Mouse (Mus musculus) heart, embryonic 11.5 days (tissue): ENCODE data around the gene Acer3. TPM values are rescaled to one million over a fixed set of nuclear protein-coding genes. Genes with fewer than 3 reads are reported as not detected.

Source experiments
- ATAC-seq: fragments of 200-750 bp; cut with Nextera tagmentation; replicated peaks from 2 replicates; pipeline ENCODE4 v1.8.0; 2017; ENCODE audit warnings: moderate library complexity; ENCODE audit not compliant: insufficient number of reproducible peaks, low FRiP score, low TSS enrichment
- H3K27ac ChIP-seq: fragments of 300-500 bp; sonication (generic); 2 replicates; pipeline ENCODE4 v1.5.1; 2014; ENCODE audit warnings: mild to moderate bottlenecking, low read depth, low read length
- H3K27me3 ChIP-seq: fragments of 300-500 bp; sonication (generic); 2 replicates; pipeline ENCODE4 v1.6.1; 2014; ENCODE audit warnings: mild to moderate bottlenecking, low read length, mixed read lengths; ENCODE audit not compliant: control insufficient read depth, insufficient read depth
- H3K36me3 ChIP-seq: fragments of 300-500 bp; sonication (generic); 2 replicates; pipeline ENCODE4 v1.6.1; 2014; ENCODE audit warnings: mild to moderate bottlenecking, low read length, moderate library complexity, mixed read lengths; ENCODE audit not compliant: control insufficient read depth, insufficient read depth
- H3K4me1 ChIP-seq: fragments of 300-500 bp; sonication (generic); 2 replicates; pipeline ENCODE4 v1.6.1; 2014; ENCODE audit warnings: low read length; ENCODE audit not compliant: control insufficient read depth, insufficient read depth
- H3K4me2 ChIP-seq: fragments of 300-500 bp; sonication (generic); 2 replicates; pipeline ENCODE4 v1.6.1; 2014; ENCODE audit warnings: mild to moderate bottlenecking, moderate library complexity
- H3K4me3 ChIP-seq: fragments of 300-500 bp; sonication (generic); 2 replicates; pipeline ENCODE4 v1.5.1; 2014; ENCODE audit warnings: low read depth, low read length
- H3K9ac ChIP-seq: fragments of 300-500 bp; sonication (generic); 2 replicates; pipeline ENCODE4 v1.6.1; 2014; ENCODE audit warnings: mild to moderate bottlenecking, low read depth, low read length, moderate library complexity
- H3K9me3 ChIP-seq: fragments of 300-500 bp; sonication (generic); replicated peaks from 2 replicates; pipeline ENCODE4 v1.6.1; 2016; ENCODE audit warnings: low read length; ENCODE audit not compliant: control insufficient read depth
- WGBS: fragments of 180-500 bp; shearing (Covaris S2); extraction: QIAGEN DNeasy Blood & Tissue Kit; methylation state at CpG from one replicate; pipeline ENCODE4 v1.1.7; 2014; ENCODE audit not compliant: insufficient replicate concordance; 5-methylcytosine and 5-hydroxymethylcytosine counted together
- polyA plus RNA-seq: library from polyadenylated mRNA; unstranded; fragments of >200 nt; fragmentation: Nextera tagmentation; extraction: Ambion mirVana; gene quantifications from 2 replicates; pipeline ENCODE4 v1.2.1, GENCODE M21; 2014

Acer3 gene
- polyA plus RNA-seq, 1 experiment from 2014 or later: 23.8 TPM

GRCm38 (mm10) chr7:98164999-98165528 is 155.9 kb downstream of the Acer3 start:
- Histone ChIP-seq H3K27ac (peak overlapping the region; percentile 51), H3K36me3 (no peaks in the 10 kb centered on the region), H3K27me3 (no peaks in the 10 kb centered on the region), H3K4me3 (no peak overlapping the region), H3K4me1 (peaks cover 36% of the 10 kb centered on the region), H3K9ac (peak overlapping the region; percentile 57), H3K9me3 (no peaks in the 10 kb centered on the region), H3K4me2 (no peak overlapping the region)
- 66% methylated on average over 10 of the region's 10 CpGs for WGBS
- peak; percentile 62 for ATAC-seq

DNA sequence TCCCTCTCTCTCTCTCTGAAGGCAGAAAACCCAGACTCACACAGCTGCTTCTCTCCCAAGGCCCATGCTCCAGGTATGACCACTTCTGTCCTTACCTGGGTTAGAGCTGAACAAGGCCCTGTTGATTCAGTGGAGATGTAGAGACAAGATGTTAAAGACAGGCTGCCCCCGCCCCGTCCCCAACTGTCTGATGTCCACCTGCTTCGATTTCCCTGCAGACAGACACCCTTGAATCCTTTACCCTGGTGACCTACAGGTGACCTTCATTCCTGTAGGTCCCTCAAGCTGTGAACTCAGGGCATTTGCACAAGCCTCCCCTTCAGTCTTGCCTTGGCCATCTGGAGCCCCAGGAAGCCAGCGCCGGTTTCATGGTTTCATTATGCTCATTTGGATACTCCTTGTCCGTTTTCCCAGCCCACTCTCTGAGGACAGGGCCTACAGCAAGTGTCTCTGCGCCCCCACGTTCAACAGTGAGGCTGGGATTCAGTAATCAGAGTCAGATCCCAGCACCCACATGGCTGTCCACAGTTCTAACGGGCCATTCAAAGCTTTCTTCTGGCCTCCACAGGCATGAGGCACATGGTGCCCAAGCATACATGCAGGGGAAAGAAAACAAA is 156.5 kb downstream of the Acer3 start:
- Histone ChIP-seq H3K4me3 (no peak overlapping the region), H3K9ac (no peak overlapping the region), H3K27me3 (no peaks in the 10 kb centered on the region), H3K9me3 (no peaks in the 10 kb centered on the region), H3K4me1 (peaks cover 40% of the 10 kb centered on the region), H3K36me3 (no peaks in the 10 kb centered on the region), H3K4me2 (no peak overlapping the region), H3K27ac (peak overlapping the region; percentile 51; the same call in 1 of the 2 replicates)
- 81% methylated on average over 9 of the region's 9 CpGs for WGBS
- ATAC-seq: no peak

GRCm38 (mm10) chr7:98163700-98164099 is 157.3 kb downstream of the Acer3 start:
- Histone ChIP-seq H3K4me3 (no peak overlapping the region), H3K27ac (no peak overlapping the region), H3K9ac (no peak overlapping the region), H3K4me2 (no peak overlapping the region), H3K4me1 (peaks cover 48% of the 10 kb centered on the region), H3K27me3 (no peaks in the 10 kb centered on the region), H3K9me3 (no peaks in the 10 kb centered on the region), H3K36me3 (no peaks in the 10 kb centered on the region)
- no peak for ATAC-seq
- WGBS: 48% methylated on average over 3 of the region's 3 CpGs

GRCm38 (mm10) chr7:98162239-98162638 is 158.8 kb downstream of the Acer3 start:
- Histone ChIP-seq H3K4me3 (no peak overlapping the region), H3K4me1 (peaks cover 56% of the 10 kb centered on the region), H3K9ac (peak overlapping the region; percentile 29; the same call in 1 of the 2 replicates), H3K27ac (no peak overlapping the region; the same call in 1 of the 2 replicates), H3K9me3 (no peaks in the 10 kb centered on the region), H3K36me3 (no peaks in the 10 kb centered on the region), H3K27me3 (no peaks in the 10 kb centered on the region), H3K4me2 (no peak overlapping the region)
- no peak for ATAC-seq
- 61% methylated on average over 6 of the region's 6 CpGs for WGBS

GRCm38 (mm10) chr7:98160041-98160740 is 160.8 kb downstream of the Acer3 start:
- Histone ChIP-seq H3K9me3 (no peaks in the 10 kb centered on the region), H3K4me3 (no peak overlapping the region), H3K9ac (0 out of 2 replicates have a peak overlapping the region, but pooled peaks have one; percentile 28), H3K4me1 (peaks cover 70% of the 10 kb centered on the region), H3K27ac (0 out of 2 replicates have a peak overlapping the region, but pooled peaks have one; percentile 50), H3K36me3 (no peaks in the 10 kb centered on the region), H3K27me3 (no peaks in the 10 kb centered on the region), H3K4me2 (no peak overlapping the region)
- 30% methylated on average over 8 of the region's 8 CpGs for WGBS
- no peak for ATAC-seq

DNA sequence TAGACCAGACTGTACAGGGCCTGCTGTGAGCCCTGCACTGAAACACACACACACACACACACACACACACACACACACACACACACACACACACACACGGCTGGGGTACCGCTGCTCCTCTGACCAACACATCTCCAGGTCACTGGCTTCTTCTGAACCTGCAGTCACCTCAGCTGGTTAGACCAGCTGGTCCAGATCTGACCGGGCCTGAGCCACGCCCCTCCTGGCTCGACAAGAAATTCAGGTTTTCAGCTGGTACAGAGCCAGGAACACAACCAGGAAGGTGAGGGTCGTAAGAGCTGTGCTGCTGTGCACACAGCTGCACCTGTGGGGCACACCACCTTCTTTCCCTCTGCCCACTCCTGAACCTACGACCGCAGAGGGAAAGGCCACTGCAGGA is 162.5 kb downstream of the Acer3 start:
- no peak overlapping the region for H3K4me2 ChIP-seq
- WGBS: 40% methylated on average over 8 of the region's 8 CpGs
- H3K9me3 ChIP-seq: no peaks in the 10 kb centered on the region
- H3K4me3 ChIP-seq: no peak overlapping the region
- H3K27ac ChIP-seq: no peak overlapping the region
- no peaks in the 10 kb centered on the region for H3K36me3 ChIP-seq
- no peaks in the 10 kb centered on the region for H3K27me3 ChIP-seq
- H3K4me1 ChIP-seq: peaks cover 62% of the 10 kb centered on the region
- no peak for ATAC-seq
- H3K9ac ChIP-seq: no peak overlapping the region

DNA sequence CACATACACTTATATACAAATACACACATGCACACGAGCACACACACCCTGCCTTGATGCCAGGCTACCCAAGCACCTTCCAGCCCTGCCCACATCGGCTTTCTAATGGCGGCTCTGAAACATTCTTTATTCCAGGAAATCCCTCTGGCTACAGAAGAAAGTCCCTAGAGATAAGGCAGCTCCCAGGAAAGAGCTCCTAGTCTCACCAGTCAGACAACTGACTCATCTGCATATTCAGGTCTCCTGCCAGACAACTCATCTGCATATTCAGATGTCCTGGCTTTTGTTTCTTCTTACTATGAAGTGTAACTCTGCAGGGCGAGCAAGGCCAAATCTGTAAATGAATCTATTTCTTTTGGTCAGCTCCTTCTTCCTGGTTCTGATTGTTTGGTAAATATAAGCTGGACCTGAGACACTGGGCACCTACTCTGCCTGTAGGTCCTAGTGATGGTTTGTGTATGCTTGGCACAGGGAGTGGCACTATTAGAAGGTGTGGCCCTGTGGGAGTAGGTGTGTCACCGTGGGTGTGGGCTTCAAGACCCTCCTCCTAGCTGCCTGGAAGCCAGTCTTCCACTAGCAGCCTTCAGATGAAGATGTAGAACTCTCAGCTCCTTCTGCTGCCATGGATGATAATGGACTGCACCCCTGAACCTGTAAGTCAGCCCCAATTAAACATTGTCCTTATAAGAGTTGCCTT is 163.2 kb downstream of the Acer3 start:
- Histone ChIP-seq H3K36me3 (no peaks in the 10 kb centered on the region), H3K9me3 (no peaks in the 10 kb centered on the region), H3K27ac (no peak overlapping the region), H3K9ac (no peak overlapping the region), H3K4me1 (peaks cover 57% of the 10 kb centered on the region), H3K4me3 (no peak overlapping the region), H3K4me2 (no peak overlapping the region), H3K27me3 (no peaks in the 10 kb centered on the region)
- ATAC-seq: no peak
- 41% methylated on average over 5 of the region's 5 CpGs for whole genome bisulfite sequencing
